Mouse (Mus musculus) heart, postnatal 0 days (tissue): ENCODE results near the gene Gpr68. TPM values are rescaled to one million over a fixed set of nuclear protein-coding genes. Genes with fewer than 3 reads are reported as not detected.

Source experiments
- ATAC-seq: fragments of 200-750 bp; cut with Nextera tagmentation; 2 replicates; pipeline ENCODE4 v1.8.0; 2017; ENCODE audit warnings: low read depth, moderate number of reproducible peaks, moderate library complexity; ENCODE audit not compliant: insufficient read depth
- DNase-seq: peaks from one replicate; pipeline ENCODE4 v3.0.0-alpha.2; 2016; ENCODE audit warnings: low spot score
- H3K27ac ChIP-seq: fragments of 300-500 bp; sonication (generic); 2 replicates; pipeline ENCODE4 v1.5.1; 2014; ENCODE audit warnings: low read depth, mild to moderate bottlenecking
- H3K27me3 ChIP-seq: fragments of 300-500 bp; sonication (generic); 2 replicates; pipeline ENCODE4 v1.6.1; 2014; ENCODE audit warnings: low read length, mixed read lengths; ENCODE audit not compliant: control insufficient read depth, insufficient read depth
- H3K36me3 ChIP-seq: fragments of 300-500 bp; sonication (generic); replicated peaks from 2 replicates; pipeline ENCODE4 v1.6.1; 2014; ENCODE audit warnings: low read length, mixed read lengths; ENCODE audit not compliant: control insufficient read depth, insufficient read depth
- H3K4me1 ChIP-seq: fragments of 300-500 bp; sonication (generic); 2 replicates; pipeline ENCODE4 v1.6.1; 2014; ENCODE audit warnings: antibody characterized with exemption; ENCODE audit not compliant: control insufficient read depth, insufficient read depth
- H3K4me2 ChIP-seq: fragments of 300-500 bp; sonication (generic); 2 replicates; pipeline ENCODE4 v1.6.1; 2014; ENCODE audit warnings: low read depth, mild to moderate bottlenecking, low read length, moderate library complexity
- H3K4me3 ChIP-seq: fragments of 300-500 bp; sonication (generic); 2 replicates; pipeline ENCODE4 v1.5.1; 2014; ENCODE audit warnings: low read depth, low read length
- H3K9ac ChIP-seq: fragments of 300-500 bp; sonication (generic); replicated peaks from 2 replicates; pipeline ENCODE4 v1.6.1; 2014; ENCODE audit warnings: low read depth, low read length, mixed read lengths
- H3K9me3 ChIP-seq: fragments of 300-500 bp; sonication (generic); replicated peaks from 2 replicates; pipeline ENCODE4 v1.6.1; 2016; ENCODE audit warnings: low read length; ENCODE audit not compliant: control insufficient read depth
- CTCF ChIP-seq: IDR thresholded peaks from 2 replicates; pipeline ENCODE4 v1.5.1; 2016; ENCODE audit warnings: antibody characterized with exemption, control low read depth, low read depth
- EP300 ChIP-seq: IDR thresholded peaks from 2 replicates; pipeline ENCODE4 v1.6.1; 2016; ENCODE audit warnings: antibody characterized with exemption, low read depth
- WGBS: fragments of 180-500 bp; shearing (Covaris S2); extraction: QIAGEN DNeasy Blood & Tissue Kit; methylation state at CpG from one replicate; pipeline ENCODE4 v1.1.7; 2014; 5-methylcytosine and 5-hydroxymethylcytosine counted together
- polyA plus RNA-seq: library from polyadenylated mRNA; unstranded; fragments of >200 nt; fragmentation: Nextera tagmentation; extraction: Ambion mirVana; gene quantifications from 2 replicates; pipeline ENCODE4 v1.2.1, GENCODE M21; 2015
- total RNA-seq: library from RNA; depleted of rRNA; stranded (reverse); fragments of >200 nt; gene quantifications from 2 replicates; pipeline ENCODE4 v1.2.3, GENCODE M21; 2014; ENCODE audit warnings: low replicate concordance

Gene Gpr68
- total and polyA plus RNA-seq, 2 experiments from 2014 or later = 2.0 to 2.5 TPM

GRCm38 (mm10) chr12:100943146-100943545 is 35.1 kb upstream of the Gpr68 start:
- peaks cover 5% of the 10 kb centered on the region; the same call in 1 of the 2 replicates for H3K4me1 ChIP-seq
- 74% methylated on average over 4 of the region's 4 CpGs for WGBS
- H3K27ac ChIP-seq = no peak overlapping the region
- peaks cover 5% of the 10 kb centered on the region; the same call in 1 of the 2 replicates for H3K27me3 ChIP-seq
- DNase-seq (no peak), ATAC-seq (no peak)
- no peak overlapping the region for H3K9ac ChIP-seq
- H3K9me3 ChIP-seq = no peaks in the 10 kb centered on the region
- H3K36me3 ChIP-seq = peaks cover 6% of the 10 kb centered on the region
- TF ChIP-seq EP300 (no peak), CTCF (no peak)
- H3K4me3 ChIP-seq = no peak overlapping the region
- H3K4me2 ChIP-seq = no peak overlapping the region

GRCm38 (mm10) chr12:100941361-100941760 is 33.4 kb upstream of the Gpr68 start:
- Histone ChIP-seq H3K9ac (no peak overlapping the region), H3K4me1 (peaks cover 5% of the 10 kb centered on the region; the same call in 1 of the 2 replicates), H3K27ac (no peak overlapping the region), H3K36me3 (no peaks in the 10 kb centered on the region), H3K27me3 (peaks cover 4% of the 10 kb centered on the region; the same call in 1 of the 2 replicates), H3K9me3 (no peaks in the 10 kb centered on the region), H3K4me3 (no peak overlapping the region), H3K4me2 (no peak overlapping the region)
- no peak for TF ChIP-seq EP300
- ATAC-seq = no peak
- 77% methylated on average over 3 of the region's 3 CpGs for WGBS
- no peak for DNase-seq

GRCm38 (mm10) chr12:100937441-100938360 is 29.7 kb upstream of the Gpr68 start:
- ATAC-seq (peak; percentile 69), DNase-seq (peak; percentile 27)
- no peaks in the 10 kb centered on the region for H3K9me3 ChIP-seq
- peak overlapping the region; percentile 65 for H3K27ac ChIP-seq
- TF ChIP-seq EP300 (peak; percentile 89), CTCF (no peak)
- H3K4me2 ChIP-seq = no peak overlapping the region
- H3K4me3 ChIP-seq = no peak overlapping the region
- H3K9ac ChIP-seq = no peak overlapping the region
- H3K27me3 ChIP-seq = no peaks in the 10 kb centered on the region
- no peaks in the 10 kb centered on the region for H3K36me3 ChIP-seq
- 61% methylated on average over 21 of the region's 21 CpGs for WGBS
- H3K4me1 ChIP-seq = peaks cover 5% of the 10 kb centered on the region; the same call in 1 of the 2 replicates

- Histone ChIP-seq H3K4me2 (no peak overlapping the region), H3K36me3 (no peaks in the 10 kb centered on the region), H3K9me3 (no peaks in the 10 kb centered on the region), H3K4me1 (peaks cover 5% of the 10 kb centered on the region; the same call in 1 of the 2 replicates), H3K27me3 (no peaks in the 10 kb centered on the region), H3K9ac (no peak overlapping the region), H3K4me3 (no peak overlapping the region), H3K27ac (peak overlapping the region; percentile 49; the same call in 1 of the 2 replicates)
- 80% methylated on average over 4 of the region's 4 CpGs for WGBS
- TF ChIP-seq CTCF (no peak), EP300 (no peak)
- DNase-seq (no peak), ATAC-seq (no peak)
These were observed 28.7 kb upstream of the Gpr68 start for GRCm38 (mm10) chr12:100936737-100937136.

GRCm38 (mm10) chr12:100936116-100936515 is 28.1 kb upstream of the Gpr68 start:
- DNase-seq = peak; percentile 55
- Histone ChIP-seq H3K9me3 (no peaks in the 10 kb centered on the region), H3K4me2 (no peak overlapping the region), H3K9ac (no peak overlapping the region), H3K4me3 (no peak overlapping the region), H3K4me1 (peaks cover 5% of the 10 kb centered on the region; the same call in 1 of the 2 replicates), H3K36me3 (no peaks in the 10 kb centered on the region; the same call in 1 of the 2 replicates), H3K27ac (no peak overlapping the region), H3K27me3 (no peaks in the 10 kb centered on the region)
- TF ChIP-seq CTCF (peak; percentile 90), EP300 (no peak)
- WGBS = 0% methylated on average over 2 of the region's 2 CpGs
- no peak for ATAC-seq
